Mouse (Mus musculus) intestine, embryonic 14.5 days (tissue): ENCODE measurements at regions not wholly inside any gene's neighbourhood (a gene's known extent, or its start where the extent isn't known, plus 50 kb on each side); places are given as distances from the start of the nearest gene placed in this dataset.

Source experiments
- ATAC-seq: fragments of 200-750 bp; cut with Nextera tagmentation; replicated peaks from 2 replicates; pipeline ENCODE4 v1.8.0; 2017; ENCODE audit warnings: low read depth, moderate number of reproducible peaks, moderate TSS enrichment, moderate library complexity; ENCODE audit not compliant: low FRiP score, low TSS enrichment
- DNase-seq: peaks from one replicate; pipeline ENCODE4 v3.0.0-alpha.2; 2018; ENCODE audit warnings: low spot score
- H3K27ac ChIP-seq: fragments of 300-500 bp; sonication (generic); 2 replicates; pipeline ENCODE4 v1.5.1; 2014; ENCODE audit warnings: low read depth, mild to moderate bottlenecking, control low read depth
- H3K27me3 ChIP-seq: fragments of 300-500 bp; sonication (generic); replicated peaks from 2 replicates; pipeline ENCODE4 v1.6.1; 2014; ENCODE audit warnings: low read length, control low read depth; ENCODE audit not compliant: control insufficient read depth, insufficient read depth
- H3K36me3 ChIP-seq: fragments of 300-500 bp; sonication (generic); 2 replicates; pipeline ENCODE4 v1.6.1; 2014; ENCODE audit warnings: low read length, control low read depth; ENCODE audit not compliant: control insufficient read depth, insufficient read depth
- H3K4me1 ChIP-seq: fragments of 300-500 bp; sonication (generic); replicated peaks from 2 replicates; pipeline ENCODE4 v1.6.1; 2014; ENCODE audit warnings: low read length, control low read depth, mixed read lengths; ENCODE audit not compliant: control insufficient read depth, insufficient read depth
- H3K4me2 ChIP-seq: fragments of 300-500 bp; sonication (generic); 2 replicates; pipeline ENCODE4 v1.6.1; 2014; ENCODE audit warnings: low read length
- H3K4me3 ChIP-seq: fragments of 300-500 bp; sonication (generic); 2 replicates; pipeline ENCODE4 v1.5.1; 2014; ENCODE audit warnings: low read depth, low read length, control low read depth, mixed read lengths
- H3K9ac ChIP-seq: fragments of 300-500 bp; sonication (generic); 2 replicates; pipeline ENCODE4 v1.6.1; 2014; ENCODE audit warnings: mild to moderate bottlenecking, low read length
- H3K9me3 ChIP-seq: fragments of 300-500 bp; sonication (generic); 2 replicates; pipeline ENCODE4 v1.6.1; 2016; ENCODE audit warnings: low read length, control low read depth; ENCODE audit not compliant: control insufficient read depth
- WGBS: fragments of 180-500 bp; shearing (Covaris S2); extraction: QIAGEN DNeasy Blood & Tissue Kit; methylation state at CpG from one replicate; pipeline ENCODE4 v1.1.7; 2014; 5-methylcytosine and 5-hydroxymethylcytosine counted together

DNA sequence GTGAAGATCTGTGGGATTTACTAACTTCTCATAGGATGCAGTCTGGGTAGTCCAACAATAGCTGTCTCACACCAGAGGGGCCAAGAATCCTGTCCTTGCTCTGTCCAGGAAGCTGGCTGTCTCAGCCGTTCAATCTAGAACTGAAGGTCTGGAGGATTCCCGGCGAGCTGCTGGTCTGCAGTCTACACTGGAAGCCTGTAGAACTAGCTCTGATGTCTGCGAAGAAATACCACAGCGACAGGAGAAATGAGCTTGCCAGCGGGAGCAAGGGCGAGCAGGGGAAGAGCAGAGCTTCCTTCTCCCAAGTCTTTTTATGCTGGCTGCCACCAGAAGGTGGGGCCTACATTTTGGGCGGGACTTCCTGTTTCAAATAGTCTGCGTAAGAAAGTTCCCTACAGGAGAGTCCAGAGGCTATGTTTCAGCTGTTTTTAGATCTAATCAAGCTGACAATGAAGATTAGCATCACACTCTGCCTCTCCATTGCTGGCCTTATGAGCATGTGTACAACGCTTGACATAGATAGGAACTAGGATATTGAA is 111.9 kb upstream of the Eef2kmt start:
- H3K9me3 ChIP-seq, result no peaks in the 10 kb centered on the region
- no peaks in the 10 kb centered on the region for H3K4me1 ChIP-seq
- H3K9ac ChIP-seq, result no peak overlapping the region
- H3K4me3 ChIP-seq, result no peak overlapping the region
- DNase-seq (no peak), ATAC-seq (no peak)
- no peak overlapping the region for H3K4me2 ChIP-seq
- H3K36me3 ChIP-seq, result no peaks in the 10 kb centered on the region
- WGBS, result 82% methylated on average over 10 of the region's 10 CpGs
- H3K27me3 ChIP-seq, result no peaks in the 10 kb centered on the region
- H3K27ac ChIP-seq, result no peak overlapping the region

DNA sequence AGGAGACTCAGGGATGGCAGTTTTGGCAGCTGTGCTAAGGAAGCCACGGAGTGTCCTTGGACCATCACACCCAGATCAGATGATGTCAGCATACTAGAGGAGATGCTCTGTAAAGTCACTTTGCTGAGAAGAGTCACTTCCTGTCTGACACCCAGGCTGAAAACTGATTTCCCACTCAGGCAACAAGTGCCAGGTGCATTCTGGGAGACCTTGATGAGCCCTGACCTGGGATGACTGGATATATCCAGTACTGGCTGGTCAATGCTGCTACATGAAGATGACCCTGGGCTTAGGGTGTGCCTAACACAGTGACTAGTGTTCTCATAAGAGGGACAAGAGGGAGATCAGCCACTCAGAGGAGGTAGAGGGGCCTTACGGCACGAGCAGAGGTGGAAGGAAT is 110.2 kb upstream of the Eef2kmt start:
- H3K9ac ChIP-seq, result no peak overlapping the region
- no peaks in the 10 kb centered on the region for H3K36me3 ChIP-seq
- H3K9me3 ChIP-seq, result no peaks in the 10 kb centered on the region
- H3K4me2 ChIP-seq, result no peak overlapping the region
- H3K27ac ChIP-seq, result no peak overlapping the region
- 89% methylated on average over 3 of the region's 3 CpGs for WGBS
- H3K4me1 ChIP-seq, result no peaks in the 10 kb centered on the region
- ATAC-seq (no peak), DNase-seq (no peak)
- no peaks in the 10 kb centered on the region for H3K27me3 ChIP-seq
- no peak overlapping the region for H3K4me3 ChIP-seq

GRCm38 (mm10) chr16:5363007-5363570 is 107.3 kb upstream of the Eef2kmt start:
- Histone ChIP-seq H3K4me3 (no peak overlapping the region), H3K9me3 (no peaks in the 10 kb centered on the region), H3K4me2 (no peak overlapping the region), H3K27me3 (no peaks in the 10 kb centered on the region), H3K4me1 (no peaks in the 10 kb centered on the region), H3K9ac (no peak overlapping the region), H3K36me3 (no peaks in the 10 kb centered on the region), H3K27ac (no peak overlapping the region)
- 76% methylated on average over 10 of the region's 10 CpGs for WGBS
- no peak for DNase-seq
- ATAC-seq, result no peak

- WGBS, result 75% methylated on average over 4 of the region's 4 CpGs
- ATAC-seq (no peak), DNase-seq (no peak)
- Histone ChIP-seq H3K36me3 (no peaks in the 10 kb centered on the region), H3K4me1 (no peaks in the 10 kb centered on the region), H3K4me3 (no peak overlapping the region), H3K9me3 (no peaks in the 10 kb centered on the region), H3K4me2 (no peak overlapping the region), H3K9ac (no peak overlapping the region), H3K27me3 (no peaks in the 10 kb centered on the region), H3K27ac (no peak overlapping the region)
These were observed 103.4 kb upstream of the Eef2kmt start for GRCm38 (mm10) chr16:5359193-5359592.

GRCm38 (mm10) chr16:5353881-5354280 is 98.1 kb upstream of the Eef2kmt start:
- Histone ChIP-seq H3K27me3 (no peaks in the 10 kb centered on the region), H3K4me3 (no peak overlapping the region), H3K27ac (no peak overlapping the region), H3K4me2 (no peak overlapping the region), H3K36me3 (no peaks in the 10 kb centered on the region), H3K9ac (no peak overlapping the region), H3K4me1 (no peaks in the 10 kb centered on the region), H3K9me3 (no peaks in the 10 kb centered on the region)
- ATAC-seq (no peak), DNase-seq (no peak)
- 73% methylated on average over 2 of the region's 2 CpGs for WGBS

DNA sequence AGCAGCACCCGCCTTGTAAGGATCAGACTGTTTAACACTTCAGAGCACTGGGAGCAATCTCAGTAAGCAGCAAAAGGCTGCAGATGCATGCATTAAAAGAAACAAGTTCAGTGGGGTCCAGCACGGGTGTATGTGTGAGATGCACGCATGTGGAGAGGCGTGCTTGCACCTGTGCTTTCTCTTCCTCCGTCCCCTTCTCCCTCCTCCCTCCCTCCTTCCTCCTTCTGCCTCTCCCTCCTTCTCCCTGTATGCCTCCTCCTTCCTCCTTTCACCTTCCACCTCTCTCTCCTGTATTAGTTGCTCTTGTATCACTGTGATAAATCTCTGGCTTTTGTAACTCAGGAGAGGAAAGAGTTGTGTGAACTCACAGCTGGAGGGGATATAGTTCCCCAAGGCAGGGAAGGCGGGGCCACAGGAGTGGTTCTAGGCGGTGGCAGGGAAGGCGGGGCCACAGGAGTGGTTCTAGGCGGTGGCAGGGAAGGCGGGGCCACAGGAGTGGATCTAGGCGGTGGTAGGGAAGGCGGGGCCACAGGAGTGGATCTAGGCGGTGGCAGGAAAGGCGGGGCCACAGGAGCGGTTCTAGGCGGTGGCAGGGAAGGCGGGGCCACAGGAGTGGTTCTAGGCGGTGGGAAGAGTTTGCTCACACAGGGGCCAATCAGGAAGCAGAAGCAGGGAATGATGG is 96.2 kb upstream of the Eef2kmt start:
- Histone ChIP-seq H3K4me3 (no peak overlapping the region), H3K27me3 (no peaks in the 10 kb centered on the region), H3K4me1 (no peaks in the 10 kb centered on the region), H3K9ac (no peak overlapping the region), H3K9me3 (no peaks in the 10 kb centered on the region), H3K27ac (no peak overlapping the region), H3K36me3 (no peaks in the 10 kb centered on the region), H3K4me2 (peak overlapping the region; percentile 32)
- peak; percentile 85 for ATAC-seq
- peak; percentile 60 for DNase-seq
- 3% methylated on average over 18 of the region's 18 CpGs for WGBS

- Histone ChIP-seq H3K9ac (no peak overlapping the region), H3K4me3 (no peak overlapping the region), H3K36me3 (no peaks in the 10 kb centered on the region), H3K27me3 (no peaks in the 10 kb centered on the region), H3K9me3 (no peaks in the 10 kb centered on the region), H3K27ac (no peak overlapping the region), H3K4me1 (no peaks in the 10 kb centered on the region), H3K4me2 (no peak overlapping the region)
- 81% methylated on average over 5 of the region's 5 CpGs for WGBS
- DNase-seq, result no peak
- ATAC-seq, result no peak
These were observed 91.4 kb upstream of the Eef2kmt start for GRCm38 (mm10) chr16:5347151-5347550.

DNA sequence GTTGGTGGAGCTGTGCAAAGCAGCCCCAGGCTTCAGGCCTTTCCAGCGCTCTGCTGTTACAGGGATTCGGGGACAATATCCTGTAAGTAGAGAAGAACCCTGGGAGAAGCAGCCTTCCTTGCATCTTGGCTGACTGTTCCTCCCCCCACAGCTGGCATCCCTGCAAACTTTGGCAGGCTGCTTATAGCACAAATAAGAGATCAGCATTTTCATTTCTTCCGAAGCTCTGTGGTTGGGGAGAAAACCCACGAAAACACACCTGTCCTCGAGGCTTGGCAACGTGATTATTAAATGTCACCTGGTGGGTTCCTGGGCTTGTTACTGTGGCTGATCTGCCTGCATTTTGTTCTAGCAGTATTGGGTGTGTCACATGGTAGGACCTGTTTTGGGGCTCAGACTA is 86.5 kb upstream of the Eef2kmt start:
- 78% methylated on average over 6 of the region's 6 CpGs for WGBS
- Histone ChIP-seq H3K27ac (no peak overlapping the region), H3K9me3 (no peaks in the 10 kb centered on the region), H3K36me3 (no peaks in the 10 kb centered on the region), H3K9ac (no peak overlapping the region), H3K27me3 (no peaks in the 10 kb centered on the region), H3K4me2 (no peak overlapping the region), H3K4me3 (no peak overlapping the region), H3K4me1 (no peaks in the 10 kb centered on the region)
- DNase-seq, result no peak
- no peak for ATAC-seq

- Histone ChIP-seq H3K4me3 (no peak overlapping the region), H3K27me3 (no peaks in the 10 kb centered on the region), H3K4me2 (no peak overlapping the region), H3K9me3 (no peaks in the 10 kb centered on the region), H3K36me3 (no peaks in the 10 kb centered on the region), H3K27ac (no peak overlapping the region), H3K4me1 (no peaks in the 10 kb centered on the region), H3K9ac (no peak overlapping the region)
- DNase-seq, result no peak
- 64% methylated on average over 1 of the region's 1 CpGs for WGBS
- no peak for ATAC-seq
These were observed 60.5 kb upstream of the Eef2kmt start for GRCm38 (mm10) chr16:5316271-5316670.
